Mouse (Mus musculus) embryonic fibroblast, embryonic 13.5 days (primary cell): ENCODE measurements at regions not wholly inside any gene's neighbourhood (a gene's known extent, or its start where the extent isn't known, plus 50 kb on each side); places are given as distances from the start of the nearest gene placed in this dataset.

ENCODE experiments used
- CTCF ChIP-seq: IDR thresholded peaks from 2 replicates; pipeline ENCODE4 v1.5.1; 2011; ENCODE audit warnings: mild to moderate bottlenecking, control low read depth, low read length, moderate library complexity, borderline replicate concordance; ENCODE audit not compliant: insufficient read depth
- POLR2A ChIP-seq: IDR thresholded peaks from 2 replicates; pipeline ENCODE4 v1.6.1; 2011; ENCODE audit warnings: low read depth, mild to moderate bottlenecking, control low read depth, low read length, moderate library complexity

GRCm38 (mm10) chr16:49330725-49331386 lies 273.6 kb downstream of the Myh15 start:
- TF ChIP-seq CTCF (no peak), POLR2A (no peak)
